Mouse (Mus musculus) 3134 (cell line): ENCODE measurements around the gene Dera.

Experiments
- DNase-seq: peaks from one replicate; pipeline ENCODE4 v3.0.0-alpha.2; 2011; ENCODE audit warnings: low spot score; ENCODE audit not compliant: insufficient read length; ENCODE audit errors: extremely low read depth

Dera gene

DNA sequence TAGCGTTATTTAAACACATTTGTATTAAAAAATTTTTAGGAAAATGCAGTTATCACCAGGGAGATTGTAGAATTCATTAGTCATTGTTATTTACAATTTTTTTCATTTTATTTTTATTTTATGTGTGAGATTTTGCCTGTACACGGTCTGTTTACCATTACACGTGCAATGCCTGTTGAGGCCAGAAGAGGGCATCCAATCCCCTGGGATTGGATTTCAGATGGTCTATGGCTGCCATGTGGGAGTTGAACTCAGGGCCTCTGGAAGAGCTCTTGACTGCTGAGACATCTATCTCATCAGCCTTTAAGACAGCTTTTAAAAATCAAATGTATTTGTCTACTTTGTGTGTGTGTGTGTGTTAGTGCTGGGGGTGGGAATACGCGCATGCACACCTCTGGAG lies 2.0 kb downstream of the Dera start:
- DNase-seq: peak; percentile 41

DNA sequence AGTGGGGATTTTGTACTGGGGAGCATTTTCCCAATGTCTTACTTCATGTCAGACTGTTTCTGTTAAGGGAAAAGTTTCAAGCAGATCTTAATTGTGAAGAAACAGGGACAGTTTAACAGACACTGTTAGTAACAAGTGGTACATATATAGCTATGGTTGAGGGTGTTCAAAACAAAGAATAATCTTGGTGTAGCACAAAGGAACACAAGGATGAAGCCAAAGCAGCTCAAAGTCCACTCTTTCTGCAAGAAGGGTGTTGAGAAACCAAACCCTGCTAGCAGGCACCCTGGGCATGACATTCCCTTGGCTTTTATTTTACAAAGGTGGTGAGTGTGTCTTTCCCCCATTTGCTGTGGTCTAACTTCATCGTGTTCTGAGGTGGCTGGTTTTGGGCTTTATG lies 3.5 kb downstream of the Dera start:
- no peak for DNase-seq

DNA sequence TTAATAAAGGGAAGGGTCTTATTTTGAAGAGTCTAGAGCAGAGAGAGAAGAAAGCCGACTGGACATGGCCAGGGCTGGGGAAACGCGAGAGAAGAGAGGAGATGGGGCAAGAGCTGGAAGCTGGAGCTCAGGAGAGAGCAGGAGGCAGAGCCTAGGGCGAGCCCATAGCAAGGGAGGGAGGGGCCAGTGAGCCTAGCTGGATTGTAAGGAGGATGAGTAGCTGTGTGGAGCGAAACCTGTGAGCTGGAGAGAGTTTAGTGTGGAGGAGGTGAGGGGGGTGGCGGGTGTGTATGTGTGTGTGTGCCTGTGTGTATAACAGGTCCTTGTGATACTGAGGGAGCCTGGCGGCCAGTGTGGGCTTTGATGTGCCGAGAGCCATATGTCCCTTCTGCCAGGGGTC lies 5.3 kb downstream of the Dera start:
- no peak for DNase-seq

DNA sequence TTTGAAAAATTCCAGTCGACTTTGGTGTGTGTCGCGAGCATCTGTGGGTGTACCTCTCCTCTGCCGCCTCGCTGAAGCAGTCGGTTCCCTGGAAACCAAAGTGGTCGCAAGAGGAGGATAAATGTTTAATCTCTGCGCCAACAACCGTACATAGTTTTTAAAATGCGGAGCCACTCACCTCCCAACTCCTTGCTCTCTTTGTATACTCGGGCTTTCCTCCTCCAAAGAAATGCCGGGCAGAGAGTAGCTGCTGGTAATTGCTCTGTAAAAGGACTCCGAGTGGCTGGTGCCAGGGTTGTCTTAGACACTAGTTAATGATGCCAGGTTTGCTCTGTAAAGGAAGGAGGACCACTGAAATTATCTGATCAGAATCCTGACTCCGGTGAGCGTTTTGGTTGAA lies 6.6 kb downstream of the Dera start:
- no peak for DNase-seq

DNA sequence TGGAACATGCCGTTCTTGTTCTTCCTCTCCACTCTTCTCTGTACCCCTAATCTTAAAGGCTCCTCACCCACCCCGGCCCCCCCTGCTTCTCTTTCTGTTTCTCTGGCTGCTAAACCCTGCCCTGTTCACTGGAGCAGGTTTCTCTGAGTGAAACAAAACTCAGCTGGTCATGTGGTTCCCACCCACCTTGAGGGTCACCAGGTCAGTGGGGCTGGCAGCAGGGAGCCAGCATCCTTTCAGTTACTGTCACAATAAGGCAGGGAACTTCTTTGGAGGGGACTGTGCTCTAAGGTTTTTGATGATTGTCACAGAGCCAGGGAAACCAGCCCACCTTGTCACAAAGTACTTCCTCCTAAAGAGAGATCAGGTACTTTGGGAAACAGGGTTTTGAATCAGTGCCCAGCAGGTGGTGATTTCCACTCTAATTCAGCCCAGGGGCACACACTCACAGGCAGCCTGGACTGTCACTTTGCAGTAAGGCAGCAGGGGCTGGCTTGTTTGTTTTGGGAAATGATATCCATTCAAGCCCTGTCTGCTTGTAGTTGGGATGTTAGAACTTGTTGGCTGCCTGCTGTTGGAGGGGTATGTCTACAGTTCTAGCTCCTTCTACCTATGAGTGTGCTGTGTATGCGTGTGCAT lies 10.3 kb downstream of the Dera start:
- no peak for DNase-seq

DNA sequence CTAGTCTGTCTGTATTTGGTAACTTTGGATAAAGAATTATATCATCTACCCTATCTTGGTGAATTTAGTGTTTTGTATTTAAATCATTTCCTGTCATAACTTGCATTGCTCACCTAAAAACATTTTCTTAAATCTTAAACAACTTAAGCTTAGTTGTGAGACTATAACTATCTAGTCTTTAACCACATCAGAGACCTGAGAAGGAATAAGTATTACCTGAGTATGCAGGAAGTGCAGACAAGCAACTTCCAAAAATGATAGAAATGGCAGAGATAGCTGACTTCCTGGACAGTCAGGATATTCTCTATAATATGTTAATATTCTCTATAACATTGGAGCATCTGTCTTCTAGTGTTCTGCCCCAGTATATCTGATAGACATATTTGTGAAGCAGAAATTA lies 11.8 kb downstream of the Dera start:
- no peak for DNase-seq

DNA sequence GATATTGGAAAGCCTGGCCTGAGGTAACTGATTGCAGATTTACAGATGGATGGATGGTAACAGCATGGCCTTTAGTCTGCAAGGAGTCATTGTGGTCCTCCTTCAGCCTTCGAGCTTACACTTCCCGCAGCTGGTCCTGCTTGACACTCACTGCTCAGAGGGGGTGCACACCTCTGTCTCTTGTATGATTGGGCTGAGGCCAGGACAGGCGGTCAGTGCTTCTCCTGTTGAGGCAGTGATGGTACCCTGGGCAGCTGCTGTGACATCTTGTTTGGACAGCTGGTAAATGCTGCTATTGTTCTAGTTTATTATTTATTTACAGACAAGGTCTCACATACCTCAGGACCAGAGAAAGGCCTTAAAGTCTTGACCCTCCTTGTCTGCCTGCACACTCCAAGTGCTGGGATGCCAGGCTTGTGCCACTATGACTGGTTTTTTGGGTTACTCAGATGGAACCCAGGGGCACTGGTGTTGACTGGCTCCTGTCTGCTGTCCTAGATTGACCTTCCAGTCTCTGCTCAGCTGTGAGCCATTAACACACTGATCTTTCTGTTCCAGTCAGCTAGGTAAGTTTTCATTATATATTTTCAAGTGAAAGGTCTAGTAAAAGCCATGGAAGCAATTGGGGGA lies 17.4 kb downstream of the Dera start:
- DNase-seq: no peak

DNA sequence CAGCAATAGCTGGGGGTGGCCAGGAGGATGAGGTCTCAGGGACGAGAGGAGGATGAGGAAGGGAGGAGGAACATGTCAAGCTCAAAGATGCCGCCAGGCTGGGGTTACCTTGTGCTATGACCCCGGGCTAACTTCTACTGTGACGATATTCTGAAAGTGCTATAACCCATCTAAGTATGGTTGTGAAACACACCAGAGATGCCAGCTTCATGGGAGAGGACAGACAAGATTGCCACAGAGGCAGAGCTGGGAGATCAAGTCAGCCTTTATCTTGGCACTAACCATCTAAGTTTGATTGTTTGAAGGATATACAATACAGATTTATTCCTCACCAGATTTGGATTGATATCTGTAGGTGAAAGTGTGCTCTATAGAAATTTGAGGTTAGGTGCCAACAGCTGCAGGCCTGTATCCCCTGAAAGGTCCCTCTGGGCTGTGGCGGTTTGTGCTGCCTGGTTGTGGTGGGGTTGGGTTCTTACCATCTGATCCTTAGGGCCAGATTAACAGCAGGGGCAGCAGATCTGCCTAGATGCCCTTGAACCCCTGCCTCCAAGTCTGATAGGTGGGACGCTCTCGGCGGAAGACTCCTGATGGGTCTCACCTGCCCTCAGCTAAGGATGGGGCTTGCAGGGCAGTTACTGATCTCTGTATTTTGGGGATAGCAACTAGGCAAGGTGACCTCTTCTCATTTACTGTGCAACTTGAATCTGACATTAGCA lies 18.7 kb downstream of the Dera start:
- DNase-seq: no peak

DNA sequence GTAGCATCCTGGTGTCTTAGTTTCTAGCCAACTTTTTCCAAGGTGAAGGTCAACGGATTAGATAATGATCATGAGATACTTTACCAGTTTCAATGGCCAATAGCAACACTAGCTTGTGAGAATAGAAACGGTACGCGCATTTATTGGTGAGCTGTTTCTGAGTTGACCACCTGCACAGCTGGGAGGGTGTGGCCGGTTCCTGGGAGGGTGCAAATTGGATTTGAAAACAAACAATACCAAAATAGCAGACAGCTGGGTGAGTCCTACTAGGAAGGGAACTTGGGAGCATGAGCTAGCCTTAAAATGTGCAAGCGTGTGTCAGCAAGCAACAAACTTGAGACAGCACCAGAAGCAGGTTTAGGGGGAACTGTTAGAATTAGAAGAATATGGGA lies 19.3 kb downstream of the Dera start:
- no peak for DNase-seq

DNA sequence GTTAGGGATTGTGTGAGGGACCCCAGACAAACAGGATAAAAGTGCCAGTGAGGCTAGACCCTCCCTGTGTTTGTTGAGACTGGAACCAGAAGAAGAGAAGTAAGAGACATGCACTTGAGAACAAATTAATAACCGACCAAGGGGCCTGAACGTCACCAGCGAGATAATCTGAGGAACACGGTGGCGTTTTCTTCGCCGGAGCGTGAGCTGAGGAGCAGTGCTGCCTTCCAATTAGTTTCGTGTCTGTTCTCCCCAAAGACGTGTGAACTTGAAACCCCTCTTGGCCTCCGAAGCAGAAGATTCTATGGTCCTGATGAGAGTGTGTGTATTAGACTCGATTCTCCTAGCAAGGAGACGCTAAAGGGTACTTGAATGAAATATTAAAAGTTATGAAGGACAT lies 19.8 kb downstream of the Dera start:
- DNase-seq: no peak

DNA sequence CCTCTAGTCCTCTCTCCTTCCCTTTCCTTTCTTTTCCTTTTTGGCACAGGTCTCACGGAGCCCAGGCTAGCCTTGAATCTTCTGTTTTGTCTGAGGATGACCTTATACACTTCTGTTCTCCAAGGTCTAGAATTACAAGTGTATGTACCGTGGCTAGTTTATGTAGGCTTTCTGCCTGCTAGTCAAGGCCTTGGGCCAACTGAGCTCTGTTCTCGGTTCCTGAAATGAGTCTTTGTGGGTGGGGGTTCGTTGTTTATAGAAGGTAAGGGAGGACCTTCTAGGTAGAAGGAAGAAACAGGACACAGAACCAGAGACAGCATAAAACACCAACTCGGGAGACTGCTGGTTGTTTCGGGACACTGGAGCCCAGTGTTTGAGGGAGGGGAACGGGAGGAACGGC lies 20.8 kb downstream of the Dera start:
- DNase-seq: no peak

DNA sequence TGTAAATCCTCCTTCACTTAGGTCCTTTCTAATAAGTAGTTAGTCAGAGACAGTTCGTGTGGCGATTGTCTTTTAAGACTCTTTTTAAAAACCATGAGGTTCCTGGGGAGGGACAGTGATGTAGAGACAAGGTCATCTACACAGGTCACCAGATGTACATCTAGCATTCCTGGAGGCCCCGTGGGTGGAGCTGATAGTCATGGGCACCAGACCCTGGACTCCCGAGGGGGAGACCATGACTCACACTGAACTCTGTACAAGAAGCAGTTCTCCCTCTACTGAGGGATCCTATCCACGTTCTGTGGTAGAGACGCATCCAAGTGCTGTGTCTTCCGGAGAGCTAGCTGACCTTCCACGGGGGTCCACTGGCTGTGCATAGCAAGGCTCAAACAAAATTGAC lies 22.6 kb downstream of the Dera start:
- DNase-seq: no peak

DNA sequence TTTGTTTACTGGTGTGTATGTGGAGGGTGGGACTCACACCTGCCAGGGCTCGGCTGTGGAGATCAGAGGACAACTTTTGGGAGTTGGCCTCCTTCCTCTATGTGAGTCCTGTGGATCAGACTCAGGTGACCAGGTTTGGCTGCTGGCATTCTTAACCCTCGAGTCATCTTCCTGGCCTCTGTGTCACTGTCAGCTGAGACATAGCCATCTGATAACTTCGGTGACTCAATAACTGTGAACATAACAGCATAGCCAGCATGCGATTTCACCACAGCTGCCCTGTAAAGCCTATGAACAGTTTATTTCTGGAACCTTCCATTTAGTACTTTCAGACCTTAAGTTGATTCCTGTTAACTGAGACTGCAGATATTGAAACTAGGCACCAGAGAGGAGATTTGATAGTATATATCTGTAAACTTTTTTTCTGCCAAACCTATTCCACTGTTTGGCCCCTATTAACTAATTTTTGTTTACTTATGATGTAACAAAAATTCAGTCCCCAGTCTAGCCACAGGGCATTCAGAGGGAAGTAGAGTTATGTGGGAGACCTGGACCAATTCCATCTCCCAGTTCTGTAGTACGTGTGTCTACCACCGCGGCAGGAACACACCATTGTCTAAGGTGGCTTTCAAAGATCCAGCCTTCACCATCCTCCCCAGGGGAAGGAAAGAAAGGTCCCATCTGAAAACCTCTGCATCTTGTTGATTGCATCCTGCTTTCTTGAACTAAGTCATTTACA lies 29.7 kb downstream of the Dera start:
- peak; percentile 67 for DNase-seq

DNA sequence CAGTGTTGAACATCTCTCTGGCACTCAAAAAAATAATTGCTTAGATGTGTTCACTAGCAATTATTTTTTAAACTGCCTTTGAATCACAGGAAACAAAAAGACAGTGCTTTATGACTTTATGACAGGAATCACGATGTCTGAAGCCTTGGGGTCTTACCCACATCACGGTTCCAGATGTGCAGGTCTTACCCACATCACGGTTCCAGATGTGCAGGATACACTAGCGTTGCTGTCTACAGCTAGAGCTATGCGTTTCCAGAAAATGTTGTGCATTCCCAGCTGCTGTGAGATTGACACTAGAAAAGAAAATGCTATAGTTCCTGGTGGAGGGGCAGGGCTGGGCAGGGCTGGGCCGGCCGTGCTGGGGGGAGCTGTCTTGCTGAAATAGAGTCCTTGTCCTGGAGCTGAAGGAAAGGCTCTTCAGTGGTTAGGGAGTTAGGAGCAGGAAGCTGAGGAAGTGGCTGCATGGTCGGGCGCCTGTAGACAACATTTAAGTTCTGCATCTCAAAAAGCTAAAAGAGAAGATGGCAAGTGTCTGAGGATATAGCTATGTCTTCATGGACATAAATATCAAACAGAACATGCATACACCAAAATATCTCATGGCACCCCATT lies 34.7 kb downstream of the Dera start:
- no peak for DNase-seq

DNA sequence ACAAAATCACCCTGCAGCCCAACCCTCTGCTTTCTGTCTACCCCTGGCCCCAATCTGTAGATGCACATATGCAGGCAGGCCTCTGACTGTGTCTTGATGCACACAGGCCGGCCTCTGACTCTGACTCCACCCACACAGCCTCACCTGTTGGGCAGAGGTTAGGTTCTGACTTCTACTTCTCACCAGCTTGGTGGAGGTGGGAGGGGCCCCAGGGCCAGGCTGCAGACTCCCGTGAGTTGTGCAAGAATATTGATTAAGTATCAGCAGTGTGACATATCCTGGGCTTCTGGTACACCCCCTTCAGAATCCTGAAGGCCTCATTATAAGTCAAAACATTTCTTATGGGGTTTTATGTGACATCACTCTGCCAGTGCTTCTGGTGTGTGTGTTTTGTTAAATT lies 35.3 kb downstream of the Dera start:
- no peak for DNase-seq

DNA sequence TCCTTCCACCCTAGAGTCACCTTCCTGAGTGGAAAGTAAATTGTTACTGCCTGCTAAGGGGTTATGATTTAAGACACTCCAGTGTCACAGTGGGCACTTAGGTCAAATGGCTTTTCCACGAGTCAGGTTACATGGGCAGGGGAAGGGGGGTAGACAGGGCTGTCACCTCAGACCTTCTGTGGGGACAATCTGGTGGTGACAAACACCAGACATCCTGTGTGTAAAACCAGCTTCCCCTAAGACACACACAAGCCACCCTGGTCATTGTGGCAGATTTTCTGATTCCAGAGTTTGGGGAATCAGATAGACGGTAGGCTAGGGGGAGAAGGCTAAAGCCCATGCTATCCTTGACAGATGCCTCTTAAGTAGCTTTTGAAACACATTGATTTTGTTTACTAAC lies 41.1 kb downstream of the Dera start:
- no peak for DNase-seq

DNA sequence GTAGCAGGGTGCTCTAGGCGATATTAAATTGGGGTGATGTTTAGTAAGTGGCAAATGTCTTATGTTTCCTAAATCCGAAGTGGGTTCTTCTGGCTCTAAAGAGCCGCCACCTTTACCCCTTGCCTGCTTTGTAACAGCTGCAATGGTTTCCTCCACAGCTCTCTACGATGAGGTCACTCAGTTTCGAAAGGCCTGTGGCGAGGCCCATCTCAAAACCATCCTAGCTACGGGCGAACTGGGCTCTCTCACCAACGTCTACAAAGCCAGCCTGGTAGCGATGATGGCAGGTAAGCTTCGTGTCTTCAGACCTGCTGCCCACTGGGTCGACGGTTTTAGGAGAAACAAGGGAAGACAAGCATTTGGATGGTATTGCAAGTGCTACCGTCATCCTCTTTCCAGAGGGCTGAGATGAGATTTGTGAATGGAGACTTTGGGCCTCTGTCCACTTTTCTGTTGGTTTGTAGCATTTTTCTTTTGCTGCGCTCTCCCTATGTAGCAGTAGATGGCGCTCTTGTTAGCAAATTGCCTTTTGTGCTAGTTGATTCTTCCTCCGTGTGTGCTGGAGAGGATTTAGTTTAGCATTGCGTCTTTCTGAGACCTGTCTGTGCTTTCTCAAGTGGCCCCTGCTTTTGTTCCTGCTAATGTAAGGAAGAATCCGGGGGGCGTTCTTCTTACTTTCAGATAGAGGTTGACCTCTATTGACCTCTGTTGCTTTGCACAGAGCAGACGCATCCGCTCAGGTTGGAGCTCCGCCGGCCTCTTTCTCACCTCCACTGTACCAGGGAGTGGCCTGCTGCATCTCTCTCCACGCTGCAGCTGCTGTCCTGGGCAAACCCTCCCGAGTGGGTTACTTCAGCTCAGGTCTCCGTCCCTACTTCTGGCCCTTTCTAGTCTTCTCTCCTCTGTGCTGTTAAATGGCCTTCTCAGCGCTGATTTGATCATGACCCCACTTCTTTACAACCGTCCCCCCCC lies 42.5 kb downstream of the Dera start:
- DNase-seq: no peak

DNA sequence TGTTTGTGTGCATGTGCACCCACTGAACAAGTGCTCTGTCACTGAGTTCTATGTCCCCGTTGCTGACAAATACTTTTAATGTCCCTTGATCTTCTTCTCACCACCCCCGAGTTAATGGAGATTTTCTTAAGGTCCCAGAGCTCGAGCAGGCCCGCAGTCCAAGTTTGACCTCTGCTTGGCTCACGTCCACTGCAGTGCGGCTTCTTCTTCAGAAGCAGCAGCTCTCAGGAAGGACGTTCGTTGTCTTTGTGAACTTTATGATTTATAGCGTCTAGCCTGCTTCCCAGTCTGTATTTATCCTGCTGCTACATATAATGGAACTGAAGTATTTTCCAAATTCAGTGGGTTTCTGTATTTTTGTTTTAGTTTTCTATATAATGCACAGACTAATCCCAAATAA lies 44.9 kb downstream of the Dera start:
- no peak for DNase-seq

DNA sequence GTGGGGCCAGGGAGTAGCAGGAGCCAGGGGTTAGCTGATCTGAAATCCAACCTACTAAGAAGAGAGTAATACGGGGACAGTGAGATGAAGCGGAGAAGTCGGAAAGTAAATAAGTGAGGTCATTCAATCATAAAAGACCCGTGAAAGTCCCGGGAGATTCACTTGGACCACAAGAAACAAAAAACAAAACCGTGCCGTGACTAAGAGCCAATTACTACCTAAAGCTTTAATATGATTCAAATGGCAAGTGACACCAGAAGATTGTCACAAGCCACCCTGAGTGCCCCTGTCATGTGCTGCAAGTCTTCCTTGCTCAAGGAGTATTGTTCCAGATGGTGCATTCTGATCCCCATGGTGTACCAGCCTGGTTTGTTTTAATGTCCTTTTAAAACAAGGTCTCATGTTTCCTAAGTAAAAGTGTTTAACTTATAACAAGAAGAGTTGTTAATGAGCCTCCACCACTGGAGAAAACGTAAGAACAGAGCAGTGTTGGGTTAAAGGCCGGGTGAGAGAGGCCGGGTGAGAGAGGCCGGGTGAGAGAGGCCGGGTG lies 49.2 kb downstream of the Dera start:
- no peak for DNase-seq

DNA sequence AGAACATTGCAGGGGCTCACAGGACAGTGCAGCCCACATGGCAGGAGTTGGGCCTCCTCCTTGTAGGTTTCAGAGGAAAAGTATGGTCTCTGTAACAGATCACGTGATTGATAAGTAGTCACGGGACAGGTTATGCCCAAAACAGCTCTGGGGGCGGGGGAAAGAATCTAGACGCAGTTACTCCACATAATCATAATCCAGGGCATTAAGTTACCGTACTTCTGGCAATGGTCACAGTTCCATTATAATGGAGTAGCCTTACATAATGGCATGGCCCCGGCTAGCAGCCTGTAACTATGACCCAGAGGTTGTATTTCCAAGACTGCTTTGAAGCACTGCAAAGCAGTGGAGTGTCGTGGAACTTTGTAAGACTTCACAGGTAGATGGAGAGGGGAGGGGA lies 49.8 kb downstream of the Dera start:
- DNase-seq: no peak
